Mouse (Mus musculus) activated CD4-positive, CD25-positive, alpha-beta regulatory T cell (primary cell): Measurements from ENCODE around the gene Pecr. TPM values are rescaled to one million over a fixed set of nuclear protein-coding genes. Genes with fewer than 3 reads are reported as not detected.

Experiments
- polyA plus RNA-seq, 2 experiments: library from polyadenylated mRNA; unstranded; fragments of 100-300 nt; shearing (Covaris generic); gene quantifications; one replicate each; pipeline ENCODE4 v1.2.1; 2017

Pecr gene
- 1 to 10 TPM; 2.1 to 7.7 TPM for polyA plus RNA-seq

GRCm38 (mm10) chr1:72283992-72284485 lies at the start of gene Pecr, which contains the start of gene Tmem169:
Gene Pecr, minus strand, starts transcription at chr1:72284314.
Gene Tmem169, plus strand, starts transcription at chr1:72284369.

GRCm38 (mm10) chr1:72307317-72307798 lies 23.2 kb upstream of the Pecr start, which contains the start of gene Xrcc5:
Gene Xrcc5, plus strand, starts transcription at chr1:72307421.

GRCm38 (mm10) chr1:72211701-72212699 lies 72.1 kb downstream of the Pecr start, which contains the start of gene Mreg:
Gene Mreg, minus strand, starts transcription at chr1:72212307.

Other genes starting within 250 kb of the Pecr start
- under 1 TPM; 0.48 to 0.57 TPM for gene Mreg, start 72.0 kb downstream of the Pecr start, polyA plus RNA-seq
- gene Tmem169, start 55 bp upstream of the Pecr start, polyA plus RNA-seq: not detected
- gene Xrcc5, start 23.1 kb upstream of the Pecr start, polyA plus RNA-seq: 10 to 100 TPM; 32.3 to 38.9 TPM